Mouse (Mus musculus): ENCODE measurements around the gene Sipa1l2.
"Not testable (repeated sequence)": the region's sequence is repeated elsewhere in the genome, so short reads cannot be mapped to it uniquely, and the experiment has no call there.

The Sipa1l2 gene

DNA sequence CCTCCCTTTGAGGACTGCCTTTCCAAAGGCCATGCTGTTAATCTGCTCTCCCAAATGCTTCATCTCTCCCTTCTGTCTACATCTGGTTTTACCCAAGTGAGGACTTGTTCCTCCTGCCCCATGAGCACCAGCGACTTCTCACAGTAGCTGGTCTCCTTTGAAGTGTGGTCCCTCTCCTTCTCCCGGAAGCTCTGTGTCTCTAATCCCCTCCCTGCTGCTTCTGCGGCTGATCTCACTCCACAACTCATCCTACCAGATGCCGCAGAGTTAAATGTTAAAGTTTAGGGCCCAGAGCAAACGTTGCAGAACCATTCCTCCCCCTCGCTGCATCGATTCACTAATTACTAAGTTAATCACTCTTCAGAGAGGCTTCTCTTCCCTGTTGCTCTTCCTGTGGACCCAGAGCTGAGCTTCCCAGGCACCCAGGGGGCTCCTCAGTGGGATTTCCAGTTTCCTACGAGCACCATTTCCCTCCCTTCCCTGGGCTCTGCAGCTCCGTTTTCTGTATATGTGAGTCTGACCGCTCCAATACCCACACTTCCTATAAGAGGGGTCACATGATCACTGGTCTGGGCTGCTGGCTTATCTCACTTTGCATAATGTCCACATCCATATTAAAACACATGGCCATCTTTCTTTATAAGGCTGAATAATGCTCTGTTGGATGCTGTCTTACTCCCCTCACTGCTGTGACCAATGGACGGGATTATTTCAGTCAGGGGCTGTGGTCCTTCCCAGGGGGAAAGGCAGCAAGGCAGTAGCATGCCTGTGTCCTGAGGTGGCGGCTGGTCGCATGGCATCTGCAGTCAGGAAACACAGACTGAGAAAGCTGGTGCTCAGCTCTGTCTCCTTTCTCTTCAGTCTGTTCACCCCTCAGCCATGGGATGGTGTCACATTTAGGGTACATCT, 156.4 kb downstream of the Sipa1l2 start:
- in situ Hi-C loops (cut with MboI, MseI), result no loop called here

GRCm38 (mm10) chr8:125410646-125411045, 159.0 kb downstream of the Sipa1l2 start:
- in situ Hi-C loops (cut with MboI, MseI), result no loop called here

- in situ Hi-C loops (cut with MboI, MseI), result no loop called here
These were observed 161.9 kb downstream of the Sipa1l2 start for GRCm38 (mm10) chr8:125407672-125408071.

- in situ Hi-C loops (cut with MboI, MseI), result no loop called here
These were observed 163.2 kb downstream of the Sipa1l2 start for GRCm38 (mm10) chr8:125406453-125406852.

DNA sequence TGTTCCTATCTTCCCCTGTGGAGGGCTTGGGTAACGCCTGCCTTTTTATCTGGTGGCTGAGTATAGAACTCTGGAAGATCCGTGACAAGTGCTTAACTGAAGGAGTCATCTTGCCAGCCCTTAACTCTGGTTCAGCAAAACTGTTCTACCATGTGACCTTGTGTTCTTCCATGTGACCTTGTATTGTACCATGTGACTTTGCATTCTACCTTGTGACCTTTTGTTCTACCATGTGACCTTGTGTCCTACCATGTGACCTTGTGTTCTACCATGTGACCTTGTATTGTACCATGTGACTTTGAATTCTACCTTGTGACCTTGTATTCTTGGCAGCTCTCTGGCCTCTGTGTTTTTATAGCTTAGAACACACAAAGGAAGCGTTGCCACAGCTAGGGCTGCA, 168.3 kb downstream of the Sipa1l2 start:
- in situ Hi-C loops (cut with MboI, MseI), result no loop called here

DNA sequence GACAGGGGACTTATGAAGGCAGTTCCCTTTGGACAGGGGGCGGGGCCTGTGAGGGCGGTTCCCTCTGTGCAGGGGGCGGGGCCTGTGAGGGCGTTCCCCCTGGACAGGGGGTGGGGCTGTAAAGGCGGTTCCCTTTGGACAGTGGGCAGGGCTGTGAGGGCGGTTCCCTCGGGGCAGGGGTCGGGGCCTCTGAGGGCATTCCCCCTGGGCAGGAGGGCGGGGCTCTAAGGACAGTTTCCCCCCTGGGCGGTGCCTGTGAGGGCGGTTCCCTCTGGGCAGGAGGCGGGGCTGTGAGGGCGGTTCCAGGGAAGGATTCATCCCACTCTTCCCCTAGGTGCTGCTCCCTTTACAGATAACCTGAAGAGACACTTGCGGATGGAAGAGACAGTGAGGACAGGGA, 171.6 kb downstream of the Sipa1l2 start:
- in situ Hi-C loops (cut with MboI, MseI), result no loop called here

- in situ Hi-C loops (cut with MboI, MseI), result not testable (repeated sequence)
These were observed 173.9 kb downstream of the Sipa1l2 start for GRCm38 (mm10) chr8:125395682-125396081.

- in situ Hi-C loops (cut with MboI, MseI), result no loop called here
These were observed 174.6 kb downstream of the Sipa1l2 start for GRCm38 (mm10) chr8:125395032-125395431.

DNA sequence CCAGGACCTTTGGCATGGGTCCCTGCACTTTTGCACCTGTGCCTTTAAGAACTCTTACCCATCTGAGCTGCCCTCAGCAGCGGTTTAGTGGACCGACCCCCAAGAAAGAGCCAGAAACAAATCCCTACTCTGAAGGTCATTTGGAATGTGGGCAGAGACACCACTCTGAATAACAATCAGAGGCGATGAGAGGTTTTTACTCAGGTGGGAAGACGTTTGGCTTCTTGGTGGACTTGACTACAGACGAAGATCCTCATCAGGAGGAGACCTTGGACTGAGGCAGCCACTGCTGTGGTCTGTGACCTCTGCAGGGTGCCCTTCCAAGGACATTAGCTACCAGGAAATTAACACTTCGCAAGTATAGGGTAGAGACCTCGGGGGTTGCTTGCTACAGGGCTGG, 177.9 kb downstream of the Sipa1l2 start:
- in situ Hi-C loops (cut with MboI, MseI), result no loop called here

- in situ Hi-C loops (cut with MboI, MseI), result no loop called here
These were observed 178.3 kb downstream of the Sipa1l2 start for GRCm38 (mm10) chr8:125391271-125391670.

GRCm38 (mm10) chr8:125390506-125390895, 179.1 kb downstream of the Sipa1l2 start:
- in situ Hi-C loops (cut with MboI, MseI), result no loop called here

- in situ Hi-C loops (cut with MboI, MseI), result no loop called here
These were observed 179.7 kb downstream of the Sipa1l2 start for GRCm38 (mm10) chr8:125389756-125390505.

DNA sequence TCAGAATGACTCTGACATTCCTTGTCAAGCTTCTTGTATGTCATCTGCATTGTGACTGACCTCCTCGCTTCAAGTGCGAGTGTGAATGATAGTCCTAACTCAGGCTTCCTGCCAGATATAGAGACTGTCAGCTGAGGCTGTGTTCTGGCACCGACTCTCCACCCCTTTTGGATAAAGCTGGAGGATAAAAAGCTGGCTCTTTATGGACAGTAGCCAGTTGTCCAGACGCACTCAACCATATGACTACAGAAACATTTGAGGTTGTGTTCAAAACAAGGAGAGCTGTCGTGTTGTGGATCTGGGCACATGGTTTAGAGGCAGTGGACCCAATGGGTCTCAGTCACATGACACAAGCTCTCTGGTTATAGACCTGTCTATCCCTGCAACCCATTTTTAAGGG, 180.3 kb downstream of the Sipa1l2 start:
- in situ Hi-C loops (cut with MboI, MseI), result no loop called here

DNA sequence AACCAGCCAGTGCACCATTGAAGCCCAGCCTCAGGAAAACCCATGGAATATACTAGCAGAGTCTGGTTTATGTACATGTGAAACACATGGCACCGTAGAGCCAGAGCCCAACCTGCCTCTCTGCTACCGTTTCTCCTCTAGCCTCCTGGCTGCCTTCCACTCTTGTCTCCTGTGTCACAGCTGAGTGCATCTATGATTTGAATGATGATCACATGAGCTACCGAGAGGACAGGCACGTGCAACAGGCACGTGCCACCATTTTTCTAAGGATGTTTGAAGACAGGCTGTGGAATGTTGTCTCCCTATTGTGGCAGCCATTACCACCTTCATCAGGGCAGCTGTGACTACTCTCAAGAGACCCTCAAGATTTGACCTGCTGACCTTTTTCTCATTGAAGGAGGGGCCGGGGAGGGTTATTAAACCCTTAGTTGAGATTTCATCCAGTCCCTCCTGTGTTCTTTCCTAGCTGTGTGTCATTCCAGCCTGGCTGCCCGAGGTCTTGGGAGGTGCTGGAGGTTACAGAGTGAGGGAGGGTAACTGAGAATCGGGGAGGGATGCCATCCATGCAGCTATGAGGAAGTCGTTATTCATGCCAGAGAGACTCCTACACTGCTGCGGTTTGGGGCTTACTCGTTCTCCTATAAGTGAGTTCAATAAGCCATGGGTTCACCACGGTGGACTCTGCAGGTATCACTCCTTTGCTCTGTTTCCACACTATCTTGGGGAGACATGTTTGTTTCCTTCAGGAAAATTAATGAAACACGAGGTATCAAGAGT, 181.0 kb downstream of the Sipa1l2 start:
- in situ Hi-C loops (cut with MboI, MseI), result no loop called here

- in situ Hi-C loops (cut with MboI, MseI), result no loop called here
These were observed 184.0 kb downstream of the Sipa1l2 start for GRCm38 (mm10) chr8:125385519-125386150.

GRCm38 (mm10) chr8:125384551-125385183, 184.9 kb downstream of the Sipa1l2 start:
- in situ Hi-C loops (cut with MboI, MseI), result no loop called here

DNA sequence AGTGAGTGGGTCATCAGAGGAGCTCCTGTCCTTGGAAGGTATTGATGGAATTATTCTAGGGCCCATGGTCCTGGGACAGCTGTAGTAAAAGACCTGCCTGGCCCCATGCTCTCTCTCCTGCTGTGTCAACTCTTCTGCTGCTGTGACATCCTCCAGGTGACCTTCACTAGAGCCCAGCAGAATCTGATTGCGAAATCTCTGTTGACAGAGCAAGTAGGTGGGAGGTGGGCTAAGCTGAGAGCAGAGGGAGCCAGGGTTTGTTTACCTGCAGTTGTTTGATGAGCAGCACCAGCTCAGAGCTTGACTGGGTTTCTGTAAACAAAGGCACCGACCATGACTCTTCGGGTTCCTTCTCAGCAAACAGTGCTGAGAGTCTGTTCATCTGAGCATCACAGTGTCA, 187.9 kb downstream of the Sipa1l2 start:
- in situ Hi-C loops (cut with MboI, MseI), result no loop called here

DNA sequence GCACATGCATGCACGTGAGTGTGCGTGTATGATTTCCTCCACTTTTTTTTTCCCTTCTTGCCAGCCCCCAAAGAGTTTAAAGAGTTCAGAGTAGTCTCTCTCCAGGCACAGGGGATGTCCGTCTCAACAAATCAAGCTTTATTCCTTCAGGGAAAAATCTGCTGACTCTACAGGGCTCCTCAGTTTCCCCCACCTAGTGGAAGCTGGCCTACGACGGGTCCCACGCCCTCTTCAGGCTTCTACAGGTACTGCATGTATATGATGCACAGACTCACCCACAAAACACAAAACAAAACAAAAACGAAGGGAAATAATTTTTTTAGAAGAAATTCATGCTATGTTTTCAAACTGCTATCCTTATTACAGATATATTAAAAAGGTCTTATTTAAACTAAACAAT, 189.7 kb downstream of the Sipa1l2 start:
- in situ Hi-C loops (cut with MboI, MseI), result no loop called here

DNA sequence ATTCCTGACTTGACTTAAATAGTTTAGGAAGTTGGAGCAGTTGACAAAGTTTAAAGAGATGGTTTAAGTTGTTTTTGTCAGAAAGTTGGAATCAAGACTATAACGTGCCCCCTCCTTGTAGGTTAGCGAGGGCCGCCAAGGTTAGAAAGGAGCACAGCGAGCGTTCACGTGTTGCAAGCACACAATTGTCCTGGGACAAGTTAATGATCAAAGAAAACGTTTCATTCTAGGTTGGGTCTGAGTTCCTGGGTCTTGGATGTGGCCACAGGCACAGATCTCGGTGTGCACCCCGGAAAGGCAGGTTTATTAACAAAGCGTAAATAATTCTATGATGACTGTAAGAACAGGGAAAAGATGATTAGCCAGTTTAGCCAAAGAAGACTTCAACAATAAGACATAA, 190.5 kb downstream of the Sipa1l2 start:
- in situ Hi-C loops (cut with MboI, MseI), result no loop called here

DNA sequence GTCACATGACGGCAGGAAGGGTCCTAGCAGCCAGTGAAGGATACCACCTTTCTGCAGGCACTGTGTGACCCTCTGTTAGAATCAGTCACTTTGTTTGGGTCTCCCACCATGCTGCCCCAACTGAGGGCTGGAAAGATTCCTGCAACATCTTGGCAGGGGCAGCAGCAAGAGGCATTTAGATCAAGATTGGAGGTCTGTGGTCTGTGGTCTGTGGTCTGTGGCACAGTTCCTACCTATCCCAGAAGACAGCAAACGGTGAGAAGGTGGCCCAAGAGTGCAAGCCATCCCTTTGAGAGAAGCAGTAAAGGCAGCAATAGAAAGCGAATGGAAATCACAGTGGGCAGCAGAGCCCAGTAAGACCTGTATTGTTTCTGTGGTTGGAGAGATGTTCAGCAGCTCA, 191.9 kb downstream of the Sipa1l2 start:
- in situ Hi-C loops (cut with MboI, MseI), result no loop called here

GRCm38 (mm10) chr8:125376448-125376845, 193.2 kb downstream of the Sipa1l2 start:
- in situ Hi-C loops (cut with MboI, MseI), result no loop called here

Data from T-helper 1 cell (primary cell).